In the genomic region with DNA sequence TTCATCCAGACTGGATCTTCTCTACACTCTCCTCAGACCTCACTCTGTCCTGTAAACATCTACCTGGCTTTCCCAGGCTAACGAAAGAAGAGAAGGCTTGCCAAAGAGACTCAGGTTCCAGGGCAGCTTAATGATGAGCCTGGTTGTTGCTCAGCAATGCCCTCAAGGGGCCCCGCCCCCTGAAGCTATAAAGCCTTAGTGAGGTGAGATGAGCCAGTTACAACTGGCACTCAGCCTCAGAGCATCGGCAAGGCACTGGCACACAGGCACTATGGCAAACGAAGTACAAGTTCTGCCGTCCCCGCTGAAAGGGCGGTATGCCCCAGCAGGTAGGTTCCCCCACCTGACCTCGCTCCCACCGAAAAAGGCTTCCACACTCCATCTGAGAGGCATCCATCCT, we compare ENCODE assay signal across 8 mouse cellular contexts. TPM values are rescaled to one million over a fixed set of nuclear protein-coding genes. Genes with fewer than 3 reads are reported as not detected.
A peak's percentile ranks its signal among the peaks of the same experiment; 100 is the strongest.
DNase-seq lines count a peak whose midpoint lies in the region; ATAC-seq lines count a peak whose summit lies in the region.
"Had no signal": no experiment of that assay in that cellular context is flagged by ENCODE, and none has a peak within 500 bp of the region (broad histone marks: within the 10 kb centered on the region; RNA-seq: fewer than 3 reads in every experiment).

Gene Dapl1 (plus strand): TSS at position 216 of the 400 bp plus-strand sequence.

- H3K4me1 ChIP-seq in kidney, embryonic 14.5 days (ENCODE audit: control insufficient read depth, insufficient read depth, low read length) = peaks cover 14% of the 10 kb centered on the region; the same call in 1 of the 2 replicates
- H3K4me1 ChIP-seq in midbrain, embryonic 15.5 days = peaks cover 16% of the 10 kb centered on the region
- 0 out of 2 replicates have a peak, but pooled peaks cover 2% of the 10 kb centered on the region for H3K4me1 ChIP-seq in intestine, embryonic 15.5 days (replicated peaks)

- no peak within 1 kb of the TSS for H3K4me2 ChIP-seq in kidney, embryonic 14.5 days (replicated peaks; ENCODE audit: low read depth, low read length)
- H3K4me2 ChIP-seq in midbrain, embryonic 15.5 days = no peak within 1 kb of the TSS
- no peak within 1 kb of the TSS for H3K4me2 ChIP-seq in intestine, embryonic 15.5 days (replicated peaks)

- ATAC-seq in kidney, embryonic 14.5 days (ENCODE audit: low FRiP score, low TSS enrichment) = no peak
- peak; percentile 40; the same call in 1 of the 2 replicates for ATAC-seq in midbrain, embryonic 15.5 days (replicated peaks)
- no peak for ATAC-seq in megakaryocyte, adult 5-6 weeks (ENCODE audit: poor library complexity, severe bottlenecking)
- no peak for ATAC-seq in intestine, embryonic 15.5 days
- ATAC-seq: liver, postnatal 0 days had no signal

- H3K4me3 ChIP-seq in kidney, embryonic 14.5 days (ENCODE audit: low read length) = no peak within 1 kb of the TSS
- H3K4me3 ChIP-seq in midbrain, embryonic 15.5 days = no peak within 1 kb of the TSS
- H3K4me3 ChIP-seq in intestine, embryonic 15.5 days (replicated peaks) = no peak within 1 kb of the TSS

- H3K36me3 ChIP-seq in kidney, embryonic 14.5 days (ENCODE audit: control insufficient read depth, insufficient read depth, low read length) = no peaks in the 10 kb centered on the region
- no peaks in the 10 kb centered on the region for H3K36me3 ChIP-seq in midbrain, embryonic 15.5 days (replicated peaks)
- H3K36me3 ChIP-seq in intestine, embryonic 15.5 days = no peaks in the 10 kb centered on the region

- peak; percentile 52 for DNase-seq in kidney, adult 11 months
- DNase-seq in brain, adult 2 months (ENCODE audit: low read depth, low spot score) = peak; percentile 70
- DNase-seq in cerebellum, postnatal 36 days = peak; percentile 57 to 64
- DNase-seq: liver, postnatal 0 days had no signal

- no peak within 1 kb of the TSS for H3K27ac ChIP-seq in kidney, embryonic 14.5 days (ENCODE audit: low read depth, low read length)
- peak within 1 kb of the TSS; percentile 34; the same call in 1 of the 2 replicates for H3K27ac ChIP-seq in midbrain, embryonic 15.5 days
- no peak within 1 kb of the TSS for H3K27ac ChIP-seq in intestine, embryonic 15.5 days

- no peak within 1 kb of the TSS for H3K9ac ChIP-seq in kidney, embryonic 14.5 days (ENCODE audit: low read depth, low read length)
- H3K9ac ChIP-seq in midbrain, embryonic 15.5 days = no peak within 1 kb of the TSS
- H3K9ac ChIP-seq in intestine, embryonic 15.5 days = no peak within 1 kb of the TSS
- H3K9ac ChIP-seq: liver, postnatal 0 days had no signal

- H3K9me3 ChIP-seq in kidney, embryonic 14.5 days (ENCODE audit: control insufficient read depth, low read length) = no peaks in the 10 kb centered on the region
- no peaks in the 10 kb centered on the region for H3K9me3 ChIP-seq in midbrain, embryonic 15.5 days
- no peaks in the 10 kb centered on the region for H3K9me3 ChIP-seq in intestine, embryonic 15.5 days

- H3K27me3 ChIP-seq in kidney, embryonic 14.5 days (ENCODE audit: control insufficient read depth, insufficient read depth, low read length) = no peaks in the 10 kb centered on the region
- H3K27me3 ChIP-seq in midbrain, embryonic 15.5 days (replicated peaks) = no peaks in the 10 kb centered on the region
- no peaks in the 10 kb centered on the region for H3K27me3 ChIP-seq in intestine, embryonic 15.5 days (replicated peaks)

- WGBS in kidney, embryonic 14.5 days = 46% methylated on average over 9 of the region's 9 CpGs
- 59% methylated on average over 9 of the region's 9 CpGs for WGBS in midbrain, embryonic 15.5 days
- 55% methylated on average over 9 of the region's 9 CpGs for WGBS in intestine, embryonic 15.5 days

RNA-seq across cellular contexts. Expression of gene Dapl1, which starts in this region (rescaled TPM):
- 4.9 and 7.6 TPM in 2 replicates for polyA plus RNA-seq in kidney, embryonic 14.5 days (2014; fragmentation: Nextera tagmentation; extraction: Ambion mirVana)
- 0.86 and 1.3 TPM in 2 replicates for polyA plus RNA-seq in midbrain, embryonic 15.5 days (2015; fragmentation: Nextera tagmentation; extraction: Ambion mirVana)
- 0.43 TPM in 1 of 2 replicates, not detected in the other for total RNA-seq in megakaryocyte, adult 5-6 weeks (2015)
- 0.66 TPM in 1 of 2 replicates, not detected in the other for total RNA-seq in megakaryocyte, adult 5-6 weeks (2017)
- polyA plus RNA-seq in intestine, embryonic 15.5 days (2015; fragmentation: Nextera tagmentation; extraction: Ambion mirVana) = 0.28 TPM in 1 of 2 replicates, not detected in the other
- polyA plus RNA-seq: liver, postnatal 0 days had no signal
